Mouse (Mus musculus) heart, postnatal 0 days (tissue): ENCODE results near the gene Col9a1. TPM values are rescaled to one million over a fixed set of nuclear protein-coding genes. Genes with fewer than 3 reads are reported as not detected.

Experiments
- ATAC-seq: fragments of 200-750 bp; cut with Nextera tagmentation; 2 replicates; pipeline ENCODE4 v1.8.0; 2017; ENCODE audit warnings: low read depth, moderate number of reproducible peaks, moderate library complexity; ENCODE audit not compliant: insufficient read depth
- DNase-seq: peaks from one replicate; pipeline ENCODE4 v3.0.0-alpha.2; 2016; ENCODE audit warnings: low spot score
- H3K27ac ChIP-seq: fragments of 300-500 bp; sonication (generic); 2 replicates; pipeline ENCODE4 v1.5.1; 2014; ENCODE audit warnings: low read depth, mild to moderate bottlenecking
- H3K27me3 ChIP-seq: fragments of 300-500 bp; sonication (generic); 2 replicates; pipeline ENCODE4 v1.6.1; 2014; ENCODE audit warnings: low read length, mixed read lengths; ENCODE audit not compliant: control insufficient read depth, insufficient read depth
- H3K36me3 ChIP-seq: fragments of 300-500 bp; sonication (generic); replicated peaks from 2 replicates; pipeline ENCODE4 v1.6.1; 2014; ENCODE audit warnings: low read length, mixed read lengths; ENCODE audit not compliant: control insufficient read depth, insufficient read depth
- H3K4me1 ChIP-seq: fragments of 300-500 bp; sonication (generic); 2 replicates; pipeline ENCODE4 v1.6.1; 2014; ENCODE audit warnings: antibody characterized with exemption; ENCODE audit not compliant: control insufficient read depth, insufficient read depth
- H3K4me2 ChIP-seq: fragments of 300-500 bp; sonication (generic); 2 replicates; pipeline ENCODE4 v1.6.1; 2014; ENCODE audit warnings: low read depth, mild to moderate bottlenecking, low read length, moderate library complexity
- H3K4me3 ChIP-seq: fragments of 300-500 bp; sonication (generic); 2 replicates; pipeline ENCODE4 v1.5.1; 2014; ENCODE audit warnings: low read depth, low read length
- H3K9ac ChIP-seq: fragments of 300-500 bp; sonication (generic); replicated peaks from 2 replicates; pipeline ENCODE4 v1.6.1; 2014; ENCODE audit warnings: low read depth, low read length, mixed read lengths
- H3K9me3 ChIP-seq: fragments of 300-500 bp; sonication (generic); replicated peaks from 2 replicates; pipeline ENCODE4 v1.6.1; 2016; ENCODE audit warnings: low read length; ENCODE audit not compliant: control insufficient read depth
- CTCF ChIP-seq: IDR thresholded peaks from 2 replicates; pipeline ENCODE4 v1.5.1; 2016; ENCODE audit warnings: antibody characterized with exemption, control low read depth, low read depth
- EP300 ChIP-seq: IDR thresholded peaks from 2 replicates; pipeline ENCODE4 v1.6.1; 2016; ENCODE audit warnings: antibody characterized with exemption, low read depth
- WGBS: fragments of 180-500 bp; shearing (Covaris S2); extraction: QIAGEN DNeasy Blood & Tissue Kit; methylation state at CpG from one replicate; pipeline ENCODE4 v1.1.7; 2014; 5-methylcytosine and 5-hydroxymethylcytosine counted together
- polyA plus RNA-seq: library from polyadenylated mRNA; unstranded; fragments of >200 nt; fragmentation: Nextera tagmentation; extraction: Ambion mirVana; gene quantifications from 2 replicates; pipeline ENCODE4 v1.2.1, GENCODE M21; 2015
- total RNA-seq: library from RNA; depleted of rRNA; stranded (reverse); fragments of >200 nt; gene quantifications from 2 replicates; pipeline ENCODE4 v1.2.3, GENCODE M21; 2014; ENCODE audit warnings: low replicate concordance; rRNA removed

Gene Col9a1
- total RNA-seq (0.50 and 1.3 TPM in 2 replicates), polyA plus RNA-seq (1.4 and 1.7 TPM in 2 replicates)

DNA sequence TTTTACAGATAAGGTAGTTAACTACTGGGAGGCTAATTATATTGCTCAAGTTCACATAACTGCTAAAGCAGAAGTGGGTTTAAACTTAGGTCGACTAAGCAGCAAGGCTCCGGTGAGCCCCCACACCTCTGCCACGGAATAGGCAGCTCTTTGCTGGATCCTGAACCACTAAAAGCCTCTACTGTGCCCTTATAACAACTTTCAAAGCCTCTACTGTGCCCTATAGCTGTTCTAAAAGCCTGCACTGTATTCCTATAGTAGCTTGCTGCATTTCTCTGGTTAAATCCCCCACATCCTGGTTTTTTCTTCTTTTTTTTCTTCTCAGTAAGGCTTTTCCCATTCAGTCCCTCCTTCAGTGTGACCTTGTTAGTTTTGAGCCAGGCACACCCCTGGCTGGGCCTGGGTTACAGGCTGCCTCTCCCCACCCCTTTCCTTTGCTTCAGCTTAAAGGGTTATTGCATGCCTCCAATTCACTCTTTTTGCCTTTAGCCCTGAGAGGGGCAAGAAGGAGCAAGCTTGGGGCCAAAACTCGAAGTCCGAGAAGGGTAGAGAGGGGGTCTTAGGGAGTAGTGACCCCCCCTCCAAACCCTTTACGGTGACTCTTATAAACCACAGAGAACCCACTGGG is at the start of gene Col9a1:
Gene Col9a1, plus strand, starts transcription at position 387 of the 628 bp plus-strand sequence.
- Histone ChIP-seq H3K9ac (no peak within 1 kb of the TSS), H3K27me3 (no peaks in the 10 kb centered on the region), H3K4me1 (no peaks in the 10 kb centered on the region), H3K36me3 (no peaks in the 10 kb centered on the region), H3K4me2 (no peak within 1 kb of the TSS), H3K27ac (no peak within 1 kb of the TSS), H3K4me3 (no peak within 1 kb of the TSS), H3K9me3 (no peaks in the 10 kb centered on the region)
- DNase-seq (no peak), ATAC-seq (no peak)
- WGBS: 74% methylated on average over 6 of the region's 6 CpGs
- no peak for TF ChIP-seq CTCF
- no peak for TF ChIP-seq EP300

DNA sequence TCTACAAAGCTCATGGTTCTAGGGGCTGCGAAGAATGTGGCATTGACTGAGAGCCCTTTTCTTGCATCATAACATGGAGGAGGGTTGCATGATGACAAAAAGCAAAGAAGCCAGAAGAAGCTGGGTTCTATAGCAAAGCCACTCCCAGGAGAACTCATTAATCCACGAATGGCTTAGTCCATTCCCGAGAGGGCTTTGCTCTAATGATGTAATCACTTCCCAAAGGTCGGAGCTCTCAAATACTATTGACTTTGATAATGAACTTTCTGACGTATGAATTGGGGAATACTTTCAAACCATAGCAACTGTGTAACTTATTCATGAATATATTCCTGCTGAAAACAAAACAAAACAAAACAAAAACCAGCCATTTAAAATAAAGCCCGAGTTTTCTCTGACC is 49.5 kb upstream of the Col9a1 start:
- Histone ChIP-seq H3K4me3 (no peak overlapping the region), H3K27ac (no peak overlapping the region)

DNA sequence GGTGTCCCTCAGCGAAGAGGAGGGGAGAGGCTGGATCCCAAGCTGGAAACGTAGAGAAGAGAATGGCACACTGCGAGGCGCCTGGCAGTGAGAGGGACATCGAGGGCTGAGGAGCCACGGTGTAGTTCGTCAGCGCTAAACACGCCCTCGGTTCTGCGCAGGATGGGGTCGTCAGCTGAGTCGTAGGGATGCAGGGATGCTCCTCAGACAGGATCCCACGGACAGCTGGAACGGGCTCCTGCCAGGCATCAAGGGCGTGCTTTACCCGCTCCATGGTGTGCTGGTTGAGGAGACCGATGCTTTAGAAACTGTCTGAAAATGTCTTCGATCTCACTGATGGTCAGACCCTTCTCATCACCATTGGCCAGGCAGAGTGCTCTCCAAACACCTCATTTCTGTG is 43.6 kb upstream of the Col9a1 start:
- Histone ChIP-seq H3K4me3 (no peak overlapping the region), H3K36me3 (no peaks in the 10 kb centered on the region), H3K27me3 (no peaks in the 10 kb centered on the region), H3K4me1 (no peaks in the 10 kb centered on the region), H3K9ac (no peak overlapping the region), H3K4me2 (no peak overlapping the region), H3K27ac (no peak overlapping the region), H3K9me3 (no peaks in the 10 kb centered on the region)
- 43% methylated on average over 19 of the region's 19 CpGs for WGBS
- TF ChIP-seq CTCF (no peak), EP300 (no peak)
- no peak for DNase-seq
- ATAC-seq: no peak

More for the DNA sequence above, 49.5 kb upstream of the Col9a1 start:
- TF ChIP-seq CTCF: no peak
- TF ChIP-seq EP300: no peak
- Histone ChIP-seq H3K27me3 (no peaks in the 10 kb centered on the region), H3K9ac (no peak overlapping the region), H3K4me2 (no peak overlapping the region), H3K4me1 (no peaks in the 10 kb centered on the region), H3K9me3 (no peaks in the 10 kb centered on the region), H3K36me3 (no peaks in the 10 kb centered on the region)
- no peak for ATAC-seq
- 58% methylated on average over 6 of the region's 6 CpGs for WGBS
- no peak for DNase-seq

- 4% methylated on average over 1 of the region's 1 CpGs for WGBS
- Histone ChIP-seq H3K4me3 (no peak overlapping the region), H3K4me2 (no peak overlapping the region), H3K27me3 (no peaks in the 10 kb centered on the region), H3K36me3 (no peaks in the 10 kb centered on the region), H3K9ac (no peak overlapping the region), H3K4me1 (no peaks in the 10 kb centered on the region), H3K27ac (no peak overlapping the region), H3K9me3 (no peaks in the 10 kb centered on the region)
- DNase-seq: peak; percentile 61
- no peak for ATAC-seq
- no peak for TF ChIP-seq EP300
- peak; percentile 64 for TF ChIP-seq CTCF
These were observed 42.6 kb upstream of the Col9a1 start for GRCm38 (mm10) chr1:24134792-24135191.

DNA sequence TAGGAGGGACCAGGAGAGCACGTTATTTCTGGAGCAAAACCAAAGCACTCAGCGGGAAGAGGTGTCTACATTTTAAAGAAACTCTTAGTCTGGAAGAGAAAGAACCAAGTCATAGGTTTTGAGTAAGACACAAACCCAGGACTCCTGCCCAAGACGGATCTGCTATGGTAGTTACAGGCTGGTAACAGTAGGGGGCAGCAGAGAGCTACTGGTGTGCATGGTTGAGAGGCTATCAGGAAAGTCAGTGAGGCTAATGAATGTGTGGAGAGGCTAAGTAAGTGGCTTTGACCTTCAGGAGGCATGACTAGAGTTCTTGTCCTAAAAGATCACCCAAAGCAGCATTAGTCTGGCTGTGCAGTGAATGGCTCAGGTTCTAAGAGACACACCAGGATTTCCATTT is 40.3 kb upstream of the Col9a1 start:
- Histone ChIP-seq H3K4me1 (no peaks in the 10 kb centered on the region), H3K4me3 (no peak overlapping the region), H3K27ac (no peak overlapping the region), H3K27me3 (no peaks in the 10 kb centered on the region), H3K4me2 (no peak overlapping the region), H3K9ac (no peak overlapping the region), H3K9me3 (no peaks in the 10 kb centered on the region), H3K36me3 (no peaks in the 10 kb centered on the region)
- peak; percentile 33; the same call in 1 of the 2 replicates for ATAC-seq
- no peak for TF ChIP-seq EP300
- TF ChIP-seq CTCF: peak; percentile 85
- WGBS: 6% methylated on average over 3 of the region's 3 CpGs
- DNase-seq: peak; percentile 45

GRCm38 (mm10) chr1:24140555-24140954 is 36.9 kb upstream of the Col9a1 start:
- no peak for TF ChIP-seq CTCF
- TF ChIP-seq EP300: no peak
- Histone ChIP-seq H3K4me1 (no peaks in the 10 kb centered on the region), H3K4me3 (no peak overlapping the region), H3K27me3 (no peaks in the 10 kb centered on the region), H3K4me2 (no peak overlapping the region), H3K9me3 (no peaks in the 10 kb centered on the region), H3K27ac (no peak overlapping the region), H3K9ac (no peak overlapping the region), H3K36me3 (no peaks in the 10 kb centered on the region)
- DNase-seq: no peak
- 78% methylated on average over 6 of the region's 6 CpGs for WGBS
- no peak for ATAC-seq
